Mouse (Mus musculus) kidney, postnatal 14 days (tissue): ENCODE measurements around the gene Gm49366.
"Not testable (repeated sequence)": the region's sequence is repeated elsewhere in the genome, so short reads cannot be mapped to it uniquely, and the experiment has no call there.

ENCODE experiments used
- DNase-seq: peaks from one replicate; pipeline ENCODE4 v3.0.0; 2022; ENCODE audit warnings: mixed read lengths

Gm49366 gene

DNA sequence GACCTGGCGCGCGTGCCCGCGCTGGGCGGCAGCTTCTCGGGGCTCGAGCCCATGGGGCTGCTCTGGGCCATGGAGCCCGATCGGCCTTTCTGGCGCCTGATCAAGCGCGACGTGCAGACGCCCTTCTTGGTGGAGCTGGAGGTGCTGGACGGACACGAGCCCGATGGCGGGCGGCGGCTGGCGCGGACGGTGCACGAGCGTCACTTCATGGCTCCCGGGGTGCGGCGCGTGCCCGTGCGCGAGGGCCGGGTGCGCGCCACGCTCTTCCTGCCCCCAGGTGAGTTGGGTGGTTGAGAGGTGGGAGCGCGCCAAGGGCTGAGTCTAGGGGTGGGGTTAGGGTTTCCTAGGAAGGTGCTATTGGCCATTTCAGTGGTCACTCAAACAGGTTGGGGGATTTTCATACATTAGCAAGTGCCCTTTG lies at the start of gene Gm49366:
Gm49366 (plus strand) TSS at position 245 of the 421 bp plus-strand sequence.
- peak; percentile 75 for DNase-seq

DNA sequence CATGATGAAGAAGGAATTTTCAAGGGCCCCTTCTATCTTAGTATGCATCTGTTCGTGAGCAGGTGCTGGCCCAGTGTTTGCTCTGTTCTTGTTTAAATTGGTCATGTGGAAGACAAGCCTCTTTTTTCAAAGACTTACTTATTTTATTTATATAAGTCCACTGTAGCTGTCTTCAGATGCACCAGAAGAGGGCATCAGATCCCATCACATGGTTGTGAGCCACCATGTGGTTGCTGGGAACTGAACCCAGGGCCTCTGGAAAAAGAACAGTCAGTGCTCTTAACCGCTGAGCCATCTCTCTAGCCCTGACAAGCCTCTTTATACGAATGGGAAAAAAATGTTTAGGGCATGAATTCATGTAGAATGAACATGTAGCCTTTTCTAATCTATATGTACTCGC lies 49.4 kb upstream of the Gm49366 start:
- DNase-seq = no peak

DNA sequence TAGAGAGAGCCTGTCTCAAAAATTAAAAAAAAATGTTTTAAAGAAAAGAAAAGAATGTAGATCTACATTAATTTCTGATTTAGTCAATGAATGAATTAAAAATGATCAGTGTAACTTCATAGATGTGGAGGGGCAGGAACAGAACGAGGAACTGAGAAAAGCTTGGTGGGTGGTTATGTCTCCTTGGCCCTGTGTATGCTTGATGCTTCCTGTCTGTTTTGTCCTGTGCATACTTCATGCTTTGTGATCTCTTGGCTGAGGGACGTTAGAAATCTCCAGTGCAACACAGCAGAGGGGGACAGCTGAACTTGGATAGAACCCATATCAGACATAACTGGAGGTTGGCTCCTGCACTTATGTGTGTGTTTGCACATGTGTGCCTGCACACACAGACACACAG lies 41.5 kb upstream of the Gm49366 start:
- DNase-seq = no peak

DNA sequence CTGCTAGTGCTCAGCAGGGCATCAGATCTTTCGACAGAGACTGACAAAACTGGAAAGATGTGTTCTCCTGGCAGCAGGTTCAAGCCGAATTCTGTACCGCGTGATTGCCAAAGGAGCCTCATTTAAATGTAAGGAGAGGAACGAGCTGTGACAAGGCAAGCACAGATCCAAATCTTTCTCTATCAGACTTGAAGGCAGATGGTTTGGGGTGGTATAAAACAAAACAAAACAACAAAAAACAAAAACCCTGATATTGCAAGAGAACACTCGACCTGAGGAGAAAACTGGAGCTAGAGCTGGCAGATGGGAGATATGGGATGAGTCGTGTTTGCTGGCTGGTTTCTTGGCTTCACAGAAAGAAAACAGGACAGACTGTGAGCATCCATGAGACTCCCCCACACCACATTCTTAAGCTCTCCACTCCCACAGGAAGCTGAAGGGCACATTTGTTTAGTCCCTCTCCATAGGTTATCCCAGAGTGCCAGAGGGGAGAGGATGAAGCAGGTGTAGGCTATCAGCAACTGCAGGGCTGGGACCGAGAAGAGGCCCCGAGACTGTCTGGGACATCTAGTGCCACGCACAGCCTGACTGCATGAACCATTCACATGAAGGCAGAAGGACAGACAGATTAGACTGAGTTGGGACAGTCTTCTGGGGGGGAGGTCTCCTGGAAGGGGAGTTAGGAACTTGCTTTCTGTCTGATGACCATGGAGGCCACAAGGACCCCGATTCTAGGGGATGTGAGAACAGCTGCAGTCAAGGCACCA lies 40.2 kb upstream of the Gm49366 start:
- DNase-seq = no peak

DNA sequence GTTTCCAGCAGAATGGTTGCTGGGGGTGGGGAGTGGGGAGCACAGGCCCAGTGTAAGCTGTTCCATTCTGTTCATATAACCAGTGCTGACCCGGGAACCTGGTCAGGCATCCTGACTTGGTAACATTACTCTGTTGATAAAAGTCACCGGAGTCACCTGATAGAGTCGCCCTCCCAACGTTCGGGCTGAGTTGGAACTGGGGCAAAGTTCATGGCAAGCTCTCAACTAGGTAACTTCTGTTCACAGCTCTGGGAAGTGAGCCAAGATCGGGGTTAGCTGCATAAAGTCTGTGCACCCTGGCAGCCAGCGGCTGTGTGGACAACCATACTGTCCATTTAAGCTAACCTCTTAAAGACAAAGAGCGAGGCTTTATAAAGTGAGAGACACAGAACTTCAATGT lies 39.5 kb upstream of the Gm49366 start:
- DNase-seq = peak; percentile 95

DNA sequence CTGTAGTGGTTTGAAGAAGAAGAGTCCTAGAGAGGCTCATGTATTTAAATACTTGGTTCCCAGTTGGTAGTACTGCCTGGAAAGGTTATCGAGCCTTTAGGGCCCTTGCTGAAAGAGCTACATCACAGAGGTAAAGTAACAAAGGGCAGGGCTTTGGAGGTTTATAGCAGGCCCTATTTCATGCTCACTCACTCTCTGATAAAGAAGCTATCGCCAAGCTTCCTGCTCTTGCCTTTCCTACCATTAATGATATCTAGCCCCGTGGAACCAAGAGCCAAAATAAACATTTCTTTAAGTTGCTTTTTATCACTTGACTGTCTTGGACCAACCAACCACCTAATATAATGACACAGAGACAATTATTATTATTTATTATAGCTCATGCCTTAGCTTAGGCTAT lies 38.3 kb upstream of the Gm49366 start:
- DNase-seq = no peak

DNA sequence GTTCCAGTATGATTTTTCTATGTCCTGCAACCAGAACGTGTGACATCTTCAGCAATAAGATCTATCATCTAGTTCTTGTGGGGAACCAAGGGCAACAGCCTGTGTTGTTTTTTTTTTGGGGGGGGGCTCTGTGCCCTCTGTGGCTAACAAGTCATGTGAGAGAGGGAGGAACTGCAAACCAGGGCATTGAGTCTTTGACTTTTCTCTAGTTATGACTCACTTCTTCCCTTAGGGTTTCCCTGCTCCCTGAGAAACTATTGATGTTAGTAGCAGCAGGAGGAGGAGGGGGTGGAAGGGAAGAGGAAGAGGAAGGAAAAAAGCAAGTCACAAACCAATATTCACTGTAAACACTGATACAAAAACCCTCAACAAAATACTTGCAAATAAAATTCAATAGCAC lies 34.9 kb upstream of the Gm49366 start:
- no peak for DNase-seq

DNA sequence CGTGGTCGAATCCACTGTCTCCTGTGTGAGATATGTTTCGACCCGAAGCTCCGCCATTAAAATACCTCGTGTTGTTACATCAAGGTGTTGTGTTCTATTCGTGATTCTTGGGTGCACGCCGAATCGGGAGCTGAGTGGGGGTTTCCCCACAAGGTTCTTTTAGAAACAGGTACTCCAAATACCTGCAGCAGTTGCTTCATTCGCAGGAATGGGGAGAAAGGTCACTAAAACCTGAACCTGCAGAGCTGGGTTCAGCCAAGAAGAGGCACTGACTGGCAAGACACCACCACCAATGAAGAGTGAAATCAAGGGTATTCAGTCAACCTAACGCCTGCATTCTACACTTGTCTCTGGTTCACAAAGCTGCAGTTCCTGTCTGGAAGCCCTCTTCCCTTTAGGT lies 30.5 kb upstream of the Gm49366 start:
- DNase-seq = peak; percentile 24

DNA sequence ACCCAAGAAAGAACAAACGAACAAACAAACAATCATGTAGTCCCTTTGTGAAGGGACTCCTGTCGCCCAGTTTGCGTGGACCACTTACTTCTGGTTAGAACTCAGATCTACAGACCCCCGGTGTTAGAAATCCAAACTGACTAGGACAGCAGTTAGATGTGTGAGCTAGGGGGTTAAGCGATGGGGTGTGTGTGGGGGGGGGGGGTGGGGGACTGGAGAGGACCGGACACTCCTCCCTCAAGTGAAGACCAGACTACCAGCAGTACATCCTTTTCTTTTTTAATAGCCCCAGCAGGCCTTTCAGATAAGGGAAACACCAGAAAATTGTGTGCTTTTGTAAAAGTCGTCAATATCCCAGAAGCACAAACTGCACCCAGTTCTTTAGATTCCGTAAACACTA lies 30.0 kb upstream of the Gm49366 start:
- DNase-seq = no peak

DNA sequence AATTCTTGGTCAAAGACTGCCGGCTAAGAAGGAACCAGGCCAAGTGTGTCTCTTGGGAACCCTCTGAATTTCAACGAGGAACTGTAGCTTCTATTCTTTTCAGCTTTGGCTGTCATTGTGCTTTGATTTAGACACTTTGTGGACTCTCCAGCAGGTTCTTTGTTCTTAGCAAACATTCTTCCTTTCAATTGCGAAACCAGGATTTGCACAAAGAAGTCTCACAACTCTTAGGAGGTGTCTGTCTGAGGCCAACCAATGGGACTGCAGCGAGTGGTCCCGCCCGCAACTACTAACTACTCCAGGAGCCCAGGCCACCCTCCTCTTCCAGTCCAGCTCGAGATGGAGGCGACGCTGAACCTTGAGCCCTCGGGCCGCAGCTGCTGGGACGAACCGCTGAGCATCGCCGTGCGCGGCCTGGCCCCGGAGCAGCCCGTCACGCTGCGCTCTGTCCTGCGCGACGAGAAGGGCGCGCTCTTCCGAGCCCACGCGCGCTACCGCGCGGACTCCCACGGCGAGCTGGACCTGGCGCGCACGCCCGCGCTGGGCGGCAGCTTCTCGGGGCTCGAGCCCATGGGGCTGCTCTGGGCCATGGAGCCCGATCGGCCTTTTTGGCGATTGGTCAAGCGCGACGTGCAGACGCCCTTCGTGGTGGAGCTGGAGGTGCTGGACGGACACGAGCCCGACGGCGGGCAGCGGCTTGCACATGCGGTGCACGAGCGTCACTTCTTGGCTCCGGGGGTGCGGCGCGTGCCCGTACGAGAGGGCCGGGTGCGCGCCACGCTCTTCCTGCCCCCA lies 29.4 kb upstream of the Gm49366 start, which contains the start of gene Acot1:
Acot1 (plus strand) TSS at position 320 of the 795 bp plus-strand sequence.
- peak; percentile 90 for DNase-seq

DNA sequence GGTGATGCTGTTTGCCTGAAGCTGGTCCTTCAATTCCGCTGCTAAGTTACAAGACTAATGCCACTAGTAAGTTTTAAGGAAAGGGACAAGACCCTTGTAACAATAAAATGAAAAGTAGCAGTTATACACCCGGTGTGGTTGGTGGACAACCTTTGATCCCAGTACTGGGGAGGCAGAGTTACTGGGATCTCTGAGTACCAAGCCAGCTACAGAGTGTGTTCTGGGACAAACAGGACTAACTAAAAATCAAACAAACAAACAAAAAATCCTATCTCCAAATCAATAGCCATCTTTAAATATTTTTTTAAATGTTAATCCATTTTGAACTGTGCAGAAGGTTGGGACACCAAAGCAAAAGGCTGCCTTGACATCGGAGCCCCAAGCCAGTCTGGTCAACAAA lies 28.5 kb upstream of the Gm49366 start:
- no peak for DNase-seq

DNA sequence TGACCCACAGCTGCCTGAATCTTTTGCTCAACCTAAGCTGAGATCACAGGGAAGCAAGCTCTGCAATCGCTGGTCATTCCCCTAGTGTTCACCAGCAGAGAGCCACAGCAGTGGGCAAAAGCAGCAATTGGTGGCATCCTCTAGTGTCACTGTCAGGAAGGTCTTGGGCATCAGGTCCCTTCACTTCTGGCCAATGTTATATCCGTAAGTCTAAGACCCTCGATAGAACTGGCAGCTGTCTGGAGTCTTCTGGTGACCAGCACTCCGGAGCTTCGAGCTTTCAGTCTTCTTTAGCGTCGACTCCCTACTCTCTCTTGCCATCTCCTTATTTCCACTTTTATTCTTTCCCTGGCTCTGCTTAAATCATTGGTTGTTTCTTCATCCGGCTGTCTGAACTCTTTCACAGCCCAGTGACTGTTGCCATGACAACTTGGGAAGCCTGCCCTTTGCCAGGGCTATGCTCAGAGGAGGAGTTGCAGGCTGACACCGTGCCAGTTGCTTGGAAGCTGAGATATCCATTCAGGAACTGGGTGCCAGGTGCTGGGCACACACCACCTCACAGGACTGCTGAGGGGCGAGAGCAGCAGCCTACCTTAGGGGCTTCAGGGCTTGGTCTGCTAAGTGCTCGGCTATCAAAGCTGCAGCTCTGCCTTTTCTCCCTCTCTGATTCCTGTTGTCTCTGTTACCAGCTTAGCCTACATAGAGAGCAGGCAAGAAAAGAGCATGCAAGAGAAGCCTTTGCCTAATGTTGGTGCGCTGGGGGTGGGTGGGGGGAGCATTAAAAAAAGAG lies 27.3 kb upstream of the Gm49366 start:
- peak; percentile 94 for DNase-seq

DNA sequence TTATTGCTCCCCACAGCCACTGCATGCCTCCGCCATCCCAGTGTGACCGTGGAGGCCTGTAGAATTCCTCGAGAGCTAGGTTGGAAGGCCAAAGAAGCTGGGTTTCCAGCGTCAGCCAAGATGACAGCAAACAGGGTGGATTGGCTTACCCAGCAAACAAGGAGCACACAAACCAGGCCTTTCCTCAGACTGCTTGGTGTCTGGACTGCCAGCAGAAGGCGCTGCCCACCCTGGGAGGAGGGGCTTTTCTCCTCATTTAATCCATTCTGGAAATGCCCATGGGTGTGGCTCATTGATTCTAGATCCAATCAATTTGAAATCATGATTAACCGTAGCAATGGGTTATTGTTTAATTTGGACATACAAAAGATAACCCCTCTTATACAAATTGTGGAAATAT lies 25.6 kb upstream of the Gm49366 start:
- DNase-seq = no peak

DNA sequence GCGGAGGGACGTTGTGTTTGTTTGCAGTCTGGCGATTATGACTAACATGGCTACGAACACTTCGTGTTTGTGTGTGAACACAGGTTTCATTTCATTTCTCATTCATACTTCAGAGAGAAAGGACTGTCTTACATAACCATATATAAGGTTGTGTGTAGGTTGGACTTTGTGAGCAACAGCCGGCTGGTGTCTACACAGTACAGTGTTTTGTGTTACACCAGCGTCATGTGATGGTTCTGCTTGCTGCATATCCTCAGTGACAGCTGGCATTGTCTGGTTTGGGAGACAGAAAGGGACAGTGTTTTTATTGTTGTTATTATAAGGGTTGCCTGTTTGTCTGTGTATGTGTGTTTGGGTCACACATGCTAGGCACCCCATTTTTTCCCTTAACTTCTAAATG lies 25.0 kb upstream of the Gm49366 start:
- no peak for DNase-seq

DNA sequence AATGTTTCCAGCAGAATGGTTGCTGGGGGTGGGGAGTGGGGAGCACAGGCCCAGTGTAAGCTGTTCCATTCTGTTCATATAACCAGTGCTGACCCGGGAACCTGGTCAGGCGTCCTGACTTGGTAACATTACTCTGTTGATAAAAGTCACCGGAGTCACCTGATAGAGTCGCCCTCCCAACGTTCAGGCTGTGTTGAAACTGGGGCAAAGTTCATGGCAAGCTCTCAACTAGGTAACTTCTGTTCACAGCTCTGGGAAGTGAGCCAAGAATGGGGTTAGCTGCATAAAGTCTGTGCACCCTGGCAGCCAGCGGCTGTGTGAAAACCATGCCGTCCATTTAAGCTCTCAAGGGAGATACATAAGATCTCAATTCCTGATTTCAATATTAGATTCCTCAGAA lies 18.2 kb upstream of the Gm49366 start:
- DNase-seq = peak; percentile 94

DNA sequence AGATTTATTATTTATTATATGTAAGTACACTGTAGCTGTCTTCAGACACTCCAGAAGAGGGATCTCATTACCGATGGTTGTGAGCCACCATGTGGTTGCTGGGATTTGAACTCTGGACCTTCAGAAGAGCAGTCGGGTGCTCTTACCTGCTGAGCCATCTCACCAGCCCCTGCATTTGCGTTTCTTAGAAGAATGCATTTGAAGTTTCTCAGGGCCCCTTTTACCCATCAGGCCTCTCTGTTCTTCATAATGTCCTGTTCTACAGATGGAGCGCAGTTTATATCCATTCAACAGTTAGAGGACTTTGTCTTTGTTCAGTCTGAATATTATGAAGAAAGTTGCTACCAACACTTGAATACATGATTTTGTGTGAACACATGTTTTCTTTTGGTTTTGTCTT lies 16.5 kb upstream of the Gm49366 start:
- not testable (repeated sequence) for DNase-seq

DNA sequence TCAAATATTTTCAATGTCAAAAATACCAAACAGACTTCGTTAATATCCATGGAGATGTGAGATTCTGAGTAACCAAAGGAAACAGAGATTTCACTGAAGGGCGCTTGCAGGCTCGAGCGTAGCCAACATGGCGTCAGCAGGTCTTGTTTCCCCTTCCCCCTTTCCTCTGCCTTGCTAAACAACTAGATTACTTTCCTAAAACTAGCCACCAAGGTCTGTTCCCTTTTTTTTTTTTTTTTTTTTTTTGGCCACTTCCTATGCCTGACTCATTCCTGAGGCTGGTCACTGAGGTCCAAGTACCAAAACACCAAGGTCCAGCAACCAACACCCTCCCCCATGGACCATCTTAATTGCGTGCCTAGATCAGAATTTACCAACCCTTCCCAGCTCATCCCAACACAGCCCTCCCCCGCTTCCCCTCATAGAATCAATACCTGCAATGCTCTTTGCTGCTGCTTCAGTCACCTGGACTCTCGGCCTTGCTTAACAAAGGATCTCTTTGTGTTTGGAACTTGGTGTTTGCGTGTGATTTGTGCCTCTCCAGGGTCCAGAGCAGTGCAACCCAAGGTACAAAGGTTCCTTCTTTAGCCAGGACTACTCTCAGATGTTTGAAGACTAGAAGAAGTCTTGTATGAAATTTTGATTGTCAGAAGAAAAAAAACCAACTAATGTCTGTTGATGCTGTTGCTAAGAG lies 15.5 kb upstream of the Gm49366 start:
- DNase-seq = no peak

DNA sequence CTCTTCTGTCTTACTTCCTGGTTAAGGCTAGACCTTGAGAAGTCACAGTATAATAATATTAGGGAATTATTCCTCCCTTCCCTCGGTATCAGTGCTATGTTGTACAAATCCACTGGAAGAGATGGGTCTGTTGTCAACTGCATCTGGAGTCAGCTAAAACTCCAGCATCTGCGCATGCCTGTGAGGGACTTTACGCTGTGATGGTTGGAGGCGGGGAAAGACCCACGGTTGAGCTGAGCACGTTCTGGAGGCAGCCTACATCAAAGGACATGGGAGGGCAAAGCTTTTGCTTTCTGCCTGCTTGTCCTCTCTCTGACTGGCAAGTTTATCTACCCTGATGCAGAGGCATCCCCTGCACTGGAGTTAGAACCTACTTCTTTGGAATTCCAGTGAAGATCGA lies 12.8 kb upstream of the Gm49366 start:
- DNase-seq = no peak

DNA sequence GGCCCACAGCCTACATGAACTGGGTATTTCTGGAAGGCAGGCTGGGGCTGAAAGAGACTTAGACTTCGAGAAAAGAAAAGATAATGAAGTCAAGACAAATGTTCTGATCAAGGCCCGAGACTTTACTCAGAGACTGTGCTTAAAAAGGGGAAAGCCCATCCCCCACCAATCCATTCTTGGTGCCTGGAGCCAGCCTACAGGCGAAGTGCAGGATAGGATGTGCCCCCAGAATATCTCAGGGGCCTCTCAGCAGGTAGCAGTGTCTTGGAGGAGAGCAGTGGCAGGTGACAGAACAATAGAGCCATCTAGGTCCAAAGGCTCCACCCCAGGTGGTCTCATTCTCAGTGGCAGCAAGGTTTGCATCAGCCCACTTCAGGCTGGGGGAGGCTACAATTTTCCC lies 10.4 kb upstream of the Gm49366 start:
- DNase-seq = not testable (repeated sequence)

DNA sequence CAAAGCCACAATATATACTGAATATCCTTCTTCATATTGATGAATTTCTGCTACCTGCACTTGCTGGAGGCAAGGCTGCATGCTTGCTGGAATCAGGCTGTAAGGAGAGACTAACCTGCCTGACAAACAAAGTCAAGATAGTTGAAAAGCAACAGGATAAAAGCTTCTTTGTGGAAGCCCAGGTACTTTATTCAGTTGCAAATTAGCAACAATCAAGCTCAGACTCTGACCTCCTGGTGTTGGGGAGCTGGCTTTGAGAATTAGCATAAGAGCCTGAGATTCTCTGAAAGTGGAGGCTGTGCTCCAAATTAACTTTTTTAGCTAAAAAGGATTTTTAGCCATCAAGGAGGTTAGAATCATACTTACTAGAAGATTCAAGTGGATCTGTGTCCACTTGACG lies 9.7 kb upstream of the Gm49366 start:
- not testable (repeated sequence) for DNase-seq

DNA sequence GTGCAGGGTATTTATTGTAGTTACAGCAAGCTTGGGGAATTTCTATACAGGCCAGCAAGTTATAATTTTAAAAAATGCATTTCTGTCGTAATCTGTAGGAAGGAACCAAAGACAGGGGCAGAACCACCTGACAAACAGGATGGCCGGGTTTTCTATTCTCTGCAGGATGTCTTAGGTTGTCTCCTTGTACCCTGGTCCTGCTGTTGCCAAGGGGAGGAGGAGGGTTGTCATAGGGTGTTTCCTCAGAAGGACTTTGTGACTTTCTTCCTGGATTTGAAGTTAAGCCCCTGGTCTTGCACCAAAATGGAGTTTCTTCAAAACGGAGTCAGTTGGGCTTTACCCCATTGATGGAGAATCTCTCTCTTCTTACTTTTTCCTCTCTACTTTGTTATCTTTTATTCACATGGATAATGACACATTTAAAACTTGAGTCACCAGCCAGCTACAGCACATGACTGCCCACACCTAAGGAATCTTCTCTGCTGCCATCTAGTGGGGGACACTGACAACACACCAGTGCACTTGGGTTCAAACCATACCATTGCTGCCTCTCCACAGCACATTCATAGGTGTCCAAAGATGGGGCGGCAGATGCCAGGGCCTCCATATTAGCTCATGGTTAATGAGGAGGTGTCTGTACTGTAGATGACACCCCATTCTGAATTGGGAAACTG lies 7.9 kb upstream of the Gm49366 start:
- peak; percentile 87 for DNase-seq

DNA sequence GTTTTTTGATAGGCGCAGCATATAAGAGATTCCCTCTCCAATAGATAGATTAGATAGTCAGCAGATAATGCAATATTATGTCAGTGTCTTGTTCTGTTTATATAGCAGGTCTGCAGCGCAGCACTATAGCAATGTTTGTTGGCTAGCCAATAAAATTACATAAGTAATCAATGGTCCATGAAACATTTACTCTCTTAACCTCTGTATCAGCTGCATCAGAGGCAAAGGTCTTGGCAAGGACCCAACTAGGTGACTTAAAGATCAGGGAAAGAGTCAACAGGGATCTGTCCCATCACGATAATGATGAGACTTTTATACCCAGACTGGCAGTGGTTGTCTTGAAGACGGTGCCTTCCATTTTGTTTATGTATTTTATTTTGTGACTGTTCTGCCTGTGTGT lies 5.9 kb upstream of the Gm49366 start:
- no peak for DNase-seq
